Mouse (Mus musculus) forebrain, embryonic 15.5 days (tissue): ENCODE results near the gene Vmn2r60. TPM values are rescaled to one million over a fixed set of nuclear protein-coding genes. Genes with fewer than 3 reads are reported as not detected.
"Not testable (repeated sequence)": the region's sequence is repeated elsewhere in the genome, so short reads cannot be mapped to it uniquely, and the experiment has no call there.

Source experiments
- ATAC-seq: fragments of 200-750 bp; cut with Nextera tagmentation; replicated peaks from 2 replicates; pipeline ENCODE4 v1.8.0; 2017; ENCODE audit warnings: mild to moderate bottlenecking, moderate TSS enrichment, moderate library complexity
- H3K27ac ChIP-seq: fragments of 300-500 bp; sonication (generic); replicated peaks from 2 replicates; pipeline ENCODE4 v1.5.1; 2015; ENCODE audit warnings: mild to moderate bottlenecking, inconsistent platforms
- H3K27me3 ChIP-seq: fragments of 300-500 bp; sonication (generic); 2 replicates; pipeline ENCODE4 v1.6.1; 2015; ENCODE audit warnings: inconsistent platforms
- H3K36me3 ChIP-seq: fragments of 300-500 bp; sonication (generic); 2 replicates; pipeline ENCODE4 v1.6.1; 2015; ENCODE audit warnings: mild to moderate bottlenecking, inconsistent platforms
- H3K4me1 ChIP-seq: fragments of 300-500 bp; sonication (generic); 2 replicates; pipeline ENCODE4 v1.6.1; 2015; ENCODE audit warnings: inconsistent platforms
- H3K4me2 ChIP-seq: fragments of 300-500 bp; sonication (generic); replicated peaks from 2 replicates; pipeline ENCODE4 v1.6.1; 2015; ENCODE audit warnings: mild to moderate bottlenecking, inconsistent platforms
- H3K4me3 ChIP-seq: fragments of 300-500 bp; sonication (generic); 2 replicates; pipeline ENCODE4 v1.5.1; 2015; ENCODE audit warnings: mild to moderate bottlenecking, inconsistent platforms
- H3K9ac ChIP-seq: fragments of 300-500 bp; sonication (generic); replicated peaks from 2 replicates; pipeline ENCODE4 v1.6.1; 2015; ENCODE audit warnings: mild to moderate bottlenecking, inconsistent platforms
- H3K9me3 ChIP-seq: fragments of 300-500 bp; sonication (generic); 2 replicates; pipeline ENCODE4 v1.6.1; 2016; ENCODE audit warnings: inconsistent platforms
- WGBS: fragments of 180-500 bp; shearing (Covaris S2); methylation state at CpG from one replicate; pipeline ENCODE4 v1.1.7; 2015; ENCODE audit warnings: mixed read lengths; 5-methylcytosine and 5-hydroxymethylcytosine counted together
- polyA plus RNA-seq: library from polyadenylated mRNA; unstranded; fragments of >200 nt; fragmentation: Nextera tagmentation; extraction: Ambion mirVana; gene quantifications from 2 replicates; pipeline ENCODE4 v1.2.1, GENCODE M21; 2015

The Vmn2r60 gene
- not detected in 2 replicates for polyA plus RNA-seq

GRCm38 (mm10) chr7:42107470-42107869 is at the start of gene Vmn2r60:
TSS of gene Vmn2r60 (plus strand) at chr7:42107770.
- H3K4me2 ChIP-seq = no peak within 1 kb of the TSS
- H3K9me3 ChIP-seq = peaks cover 7% of the 10 kb centered on the region; the same call in 1 of the 2 replicates
- H3K36me3 ChIP-seq = no peaks in the 10 kb centered on the region
- H3K9ac ChIP-seq = no peak within 1 kb of the TSS
- no peak within 1 kb of the TSS for H3K4me3 ChIP-seq
- no peak for ATAC-seq
- H3K27ac ChIP-seq = no peak within 1 kb of the TSS
- 75% methylated on average over 2 of the region's 2 CpGs for WGBS
- H3K27me3 ChIP-seq = no peaks in the 10 kb centered on the region
- no peaks in the 10 kb centered on the region for H3K4me1 ChIP-seq

- no peak for ATAC-seq
- Histone ChIP-seq H3K36me3 (no peaks in the 10 kb centered on the region), H3K27ac (no peak within 1 kb of the TSS)
These were observed 48.6 kb upstream of the Vmn2r60 start, which contains the start of gene Vmn2r59 for GRCm38 (mm10) chr7:42058923-42059322. TSS of gene Vmn2r59 (minus strand) at chr7:42059023.

GRCm38 (mm10) chr7:42107061-42107460 is 509 bp upstream of the Vmn2r60 start:
- not testable (repeated sequence) for H3K4me2 ChIP-seq, H3K36me3 ChIP-seq, H3K4me1 ChIP-seq, H3K4me3 ChIP-seq, H3K27me3 ChIP-seq, H3K27ac ChIP-seq, ATAC-seq, H3K9ac ChIP-seq, H3K9me3 ChIP-seq
- 81% methylated on average over 14 of the region's 14 CpGs for WGBS

More at GRCm38 (mm10) chr7:42058923-42059322, 48.6 kb upstream of the Vmn2r60 start, which contains the start of gene Vmn2r59:
- Histone ChIP-seq H3K27me3 (no peaks in the 10 kb centered on the region), H3K4me3 (no peak within 1 kb of the TSS), H3K4me2 (no peak within 1 kb of the TSS), H3K4me1 (no peaks in the 10 kb centered on the region), H3K9me3 (peaks cover 8% of the 10 kb centered on the region; the same call in 1 of the 2 replicates), H3K9ac (no peak within 1 kb of the TSS)

Other genes starting within 250 kb of the Vmn2r60 start
- not detected in 2 replicates for gene Vmn2r58, start 235.1 kb upstream of the Vmn2r60 start, polyA plus RNA-seq
- gene Vmn2r59, start 48.7 kb upstream of the Vmn2r60 start, polyA plus RNA-seq = not detected in 2 replicates
- gene Vmn2r61, start 152.3 kb downstream of the Vmn2r60 start, polyA plus RNA-seq = not detected in 2 replicates